Mouse (Mus musculus) megakaryocyte, embryonic 14.5 days (primary cell): ENCODE data around the gene Diablo. TPM values are rescaled to one million over a fixed set of nuclear protein-coding genes. Genes with fewer than 3 reads are reported as not detected.
A peak's percentile ranks its signal among the peaks of the same experiment; 100 is the strongest.

ENCODE experiments used
- H3K27me3 ChIP-seq: replicated peaks from 2 replicates; pipeline ENCODE3; 2012; ENCODE audit warnings: inconsistent platforms
- H3K36me3 ChIP-seq: replicated peaks from 2 replicates; pipeline ENCODE3; 2012; ENCODE audit warnings: low read length, inconsistent platforms, mixed read lengths
- H3K4me1 ChIP-seq: 2 replicates; pipeline ENCODE4 v1.6.1; 2012; ENCODE audit warnings: inconsistent platforms
- H3K4me3 ChIP-seq: replicated peaks from 2 replicates; pipeline ENCODE3; 2012; ENCODE audit warnings: moderate library complexity, mild to moderate bottlenecking, inconsistent platforms
- H3K9me3 ChIP-seq: 2 replicates; pipeline ENCODE4 v1.6.1; 2012; ENCODE audit warnings: inconsistent platforms
- FLI1 ChIP-seq: IDR thresholded peaks from 2 replicates; pipeline ENCODE4 v1.6.1; 2012; ENCODE audit warnings: low read length, inconsistent platforms, mixed read lengths
- GATA1 ChIP-seq: IDR thresholded peaks from 3 replicates; pipeline ENCODE4 v1.6.1; 2012; ENCODE audit warnings: mixed read lengths, low read length, inconsistent platforms, borderline replicate concordance
- polyA plus RNA-seq: library from polyadenylated mRNA; stranded (reverse); fragments of >175 nt; gene quantifications from 2 replicates; pipeline ENCODE4 v1.2.3, GENCODE M21; 2012; ENCODE audit warnings: low replicate concordance; ENCODE audit not compliant: insufficient read depth

Diablo gene
- polyA plus RNA-seq, 1 experiment = 7.4 TPM

DNA sequence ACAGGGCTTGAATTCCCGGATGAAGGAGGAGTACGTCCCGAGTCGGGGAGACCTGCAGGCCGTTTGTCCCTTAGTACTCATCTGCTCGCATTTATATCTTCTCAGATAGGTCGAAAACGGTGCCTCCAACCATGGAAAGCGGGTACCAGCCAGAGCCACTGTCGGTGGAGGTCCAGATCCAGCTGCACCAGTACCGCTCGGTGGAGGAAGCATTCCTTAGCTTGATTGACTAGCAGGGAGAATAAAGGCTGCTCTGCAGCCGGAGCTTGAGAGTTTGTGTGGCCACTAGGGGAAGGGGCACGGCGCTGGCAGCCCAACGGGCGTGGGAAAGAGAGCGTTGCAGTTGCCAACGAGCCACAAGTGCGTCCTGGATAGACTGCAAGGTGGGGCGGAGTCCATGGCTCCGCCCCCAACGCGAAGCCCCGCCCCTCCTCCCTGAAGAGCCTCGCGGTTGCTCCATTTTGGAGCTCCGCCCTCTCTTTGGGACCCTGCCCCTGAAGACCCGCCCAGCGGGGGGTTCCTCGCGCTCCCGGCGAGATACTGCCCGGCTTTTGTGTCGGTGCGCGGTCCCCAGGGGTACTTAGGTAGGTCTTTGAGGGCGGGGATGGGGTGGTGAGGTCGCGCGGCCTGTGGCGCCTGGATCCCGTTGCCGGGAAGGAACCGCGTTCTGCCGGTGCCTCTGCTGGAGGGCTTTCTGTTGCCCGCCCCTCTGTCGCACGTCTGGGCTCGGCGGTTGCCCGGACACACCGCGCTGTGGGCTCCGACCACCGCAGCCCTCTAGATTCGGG lies 15.8 kb downstream of the Diablo start:
- Histone ChIP-seq H3K36me3 (peaks cover 14% of the 10 kb centered on the region), H3K4me3 (peak overlapping the region; percentile 90), H3K4me1 (peaks cover 23% of the 10 kb centered on the region), H3K9me3 (no peaks in the 10 kb centered on the region), H3K27me3 (peaks cover 64% of the 10 kb centered on the region)
- TF ChIP-seq FLI1 (no peak), GATA1 (no peak)

DNA sequence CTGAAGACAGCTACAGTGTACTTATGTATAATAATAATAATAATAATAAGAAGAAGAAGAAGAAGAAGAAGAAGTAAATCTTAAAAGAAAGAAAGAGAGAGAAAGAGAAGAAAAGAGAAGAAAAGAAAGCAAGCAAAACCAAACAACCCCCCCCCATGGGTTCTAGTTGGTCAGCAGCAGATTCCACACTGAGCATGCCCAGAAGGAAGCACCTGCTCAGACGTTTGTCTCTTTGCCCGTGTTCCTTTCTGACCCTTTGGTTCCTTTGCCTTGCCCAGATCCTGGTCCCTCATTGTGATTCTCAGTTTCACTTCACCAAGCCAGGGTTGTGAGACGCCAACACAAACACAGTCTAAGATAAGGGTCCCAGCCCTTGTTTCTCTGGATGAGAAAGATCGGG lies 22.0 kb downstream of the Diablo start:
- peaks cover 28% of the 10 kb centered on the region for H3K4me1 ChIP-seq
- no peaks in the 10 kb centered on the region for H3K36me3 ChIP-seq
- H3K9me3 ChIP-seq = no peaks in the 10 kb centered on the region
- TF ChIP-seq FLI1 = no peak
- TF ChIP-seq GATA1 = no peak
- peaks cover 67% of the 10 kb centered on the region for H3K27me3 ChIP-seq
- H3K4me3 ChIP-seq = no peak overlapping the region

DNA sequence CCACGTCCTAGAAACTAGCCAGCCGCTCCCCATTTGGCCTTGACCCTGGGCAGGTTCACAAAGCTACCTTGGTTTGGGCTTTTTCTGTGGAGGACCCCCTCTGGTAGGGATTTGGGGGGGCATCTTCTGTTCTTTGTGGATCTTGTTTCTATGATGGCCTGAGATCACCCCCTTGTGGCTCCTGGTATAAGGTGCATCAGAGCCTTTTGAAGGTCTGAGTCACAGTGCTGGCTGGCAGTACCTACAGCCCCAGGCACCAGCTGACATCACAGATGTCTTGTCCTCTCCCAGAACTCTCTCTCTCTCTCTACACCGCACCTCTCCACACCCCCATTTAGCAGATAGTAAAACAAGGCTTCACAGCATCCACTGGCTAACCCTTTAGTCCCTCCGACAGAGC lies 24.3 kb downstream of the Diablo start:
- H3K9me3 ChIP-seq = no peaks in the 10 kb centered on the region
- no peak for TF ChIP-seq FLI1
- no peak for TF ChIP-seq GATA1
- no peak overlapping the region for H3K4me3 ChIP-seq
- peaks cover 34% of the 10 kb centered on the region for H3K4me1 ChIP-seq
- H3K27me3 ChIP-seq = peaks cover 64% of the 10 kb centered on the region
- H3K36me3 ChIP-seq = no peaks in the 10 kb centered on the region

- Histone ChIP-seq H3K36me3 (no peaks in the 10 kb centered on the region), H3K9me3 (peaks cover 9% of the 10 kb centered on the region), H3K4me3 (no peak overlapping the region), H3K27me3 (peaks cover 69% of the 10 kb centered on the region), H3K4me1 (peaks cover 13% of the 10 kb centered on the region)
- TF ChIP-seq FLI1 (no peak), GATA1 (no peak)
Measured at GRCm38 (mm10) chr5:123489935-123490334, 34.0 kb downstream of the Diablo start.

DNA sequence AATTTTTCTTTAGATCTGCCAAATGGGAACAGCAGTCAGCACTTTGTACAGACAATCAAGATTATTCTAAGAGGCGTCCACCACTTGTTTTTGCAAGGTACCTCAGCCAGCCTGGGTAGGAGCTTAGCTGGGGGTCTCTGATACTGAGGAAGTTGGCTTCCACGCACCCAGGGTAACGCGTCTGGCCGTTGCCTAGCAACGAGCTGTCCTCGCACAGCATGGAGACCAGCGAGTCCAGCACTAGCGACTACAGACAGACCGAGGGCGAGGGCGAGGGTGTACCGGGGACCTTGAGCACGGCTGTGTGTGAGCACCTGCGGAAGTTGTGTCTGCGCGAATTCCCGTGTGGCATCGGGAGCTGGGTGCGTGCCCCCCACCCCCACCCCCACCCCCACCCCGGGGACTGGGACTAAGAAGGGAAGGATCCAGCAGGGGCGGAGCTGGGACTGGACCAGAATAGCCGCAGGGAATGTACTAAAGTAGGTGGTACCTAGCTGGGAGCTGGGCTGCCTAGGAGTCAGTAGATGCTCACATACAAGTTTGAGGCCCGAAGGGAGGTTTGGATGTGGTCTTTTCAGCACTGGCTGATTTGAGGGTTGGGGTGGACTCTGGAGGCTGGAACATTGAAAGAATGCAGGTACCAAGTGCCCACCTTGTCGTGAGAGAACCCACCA lies 34.7 kb downstream of the Diablo start, which contains the start of the genes Lrrc43 and Il31:
Gene Lrrc43 (plus strand): TSS at position 194 of the 674 bp plus-strand sequence.
Gene Il31 (minus strand): TSS at position 378 of the 674 bp plus-strand sequence.
- TF ChIP-seq FLI1 (no peak), GATA1 (no peak)
- H3K9me3 ChIP-seq = peaks cover 7% of the 10 kb centered on the region
- peak within 1 kb of the TSS; percentile 70 for H3K4me3 ChIP-seq
- H3K4me1 ChIP-seq = peaks cover 13% of the 10 kb centered on the region
- H3K36me3 ChIP-seq = no peaks in the 10 kb centered on the region
- peaks cover 72% of the 10 kb centered on the region for H3K27me3 ChIP-seq

GRCm38 (mm10) chr5:123487659-123488395 lies 36.1 kb downstream of the Diablo start:
- Histone ChIP-seq H3K9me3 (no peaks in the 10 kb centered on the region), H3K27me3 (peaks cover 64% of the 10 kb centered on the region), H3K4me3 (no peak overlapping the region), H3K36me3 (no peaks in the 10 kb centered on the region), H3K4me1 (peaks cover 13% of the 10 kb centered on the region)
- TF ChIP-seq FLI1 (no peak), GATA1 (no peak)

- peaks cover 20% of the 10 kb centered on the region for H3K4me1 ChIP-seq
- TF ChIP-seq GATA1 = no peak
- no peak for TF ChIP-seq FLI1
- H3K4me3 ChIP-seq = no peak overlapping the region
- H3K27me3 ChIP-seq = peaks cover 28% of the 10 kb centered on the region
- no peaks in the 10 kb centered on the region for H3K36me3 ChIP-seq
- H3K9me3 ChIP-seq = no peaks in the 10 kb centered on the region
Measured at GRCm38 (mm10) chr5:123473817-123474216, 50.2 kb downstream of the Diablo start.

- Histone ChIP-seq H3K36me3 (no peaks in the 10 kb centered on the region), H3K27me3 (peaks cover 29% of the 10 kb centered on the region), H3K9me3 (no peaks in the 10 kb centered on the region; the same call in 1 of the 2 replicates), H3K4me1 (peaks cover 20% of the 10 kb centered on the region), H3K4me3 (peak overlapping the region; percentile 86)
- TF ChIP-seq GATA1 (no peak), FLI1 (no peak)
Measured at GRCm38 (mm10) chr5:123470784-123471400, 53.1 kb downstream of the Diablo start.

- H3K4me1 ChIP-seq = peaks cover 3% of the 10 kb centered on the region; the same call in 1 of the 2 replicates
- H3K27me3 ChIP-seq = peaks cover 22% of the 10 kb centered on the region
- no peaks in the 10 kb centered on the region for H3K36me3 ChIP-seq
- no peaks in the 10 kb centered on the region; the same call in 1 of the 2 replicates for H3K9me3 ChIP-seq
- TF ChIP-seq GATA1 (no peak), FLI1 (no peak)
- no peak overlapping the region for H3K4me3 ChIP-seq
Measured at GRCm38 (mm10) chr5:123464638-123465037, 59.3 kb downstream of the Diablo start.
